Mouse (Mus musculus) olfactory bulb, adult 2 months (tissue): ENCODE results near the gene Plekhg3.

Source experiments
- CTCF ChIP-seq: fragments of 200-500 bp; IDR thresholded peaks from 2 replicates; pipeline ENCODE4 v1.5.1; 2012; ENCODE audit warnings: low read depth, mild to moderate bottlenecking, low read length, moderate library complexity; ENCODE audit not compliant: insufficient read depth
- POLR2A ChIP-seq: fragments of 200-500 bp; IDR thresholded peaks from 2 replicates; pipeline ENCODE4 v1.6.1; 2012; ENCODE audit warnings: mild to moderate bottlenecking, low read depth, low read length, moderate library complexity; ENCODE audit not compliant: insufficient read depth

DNA sequence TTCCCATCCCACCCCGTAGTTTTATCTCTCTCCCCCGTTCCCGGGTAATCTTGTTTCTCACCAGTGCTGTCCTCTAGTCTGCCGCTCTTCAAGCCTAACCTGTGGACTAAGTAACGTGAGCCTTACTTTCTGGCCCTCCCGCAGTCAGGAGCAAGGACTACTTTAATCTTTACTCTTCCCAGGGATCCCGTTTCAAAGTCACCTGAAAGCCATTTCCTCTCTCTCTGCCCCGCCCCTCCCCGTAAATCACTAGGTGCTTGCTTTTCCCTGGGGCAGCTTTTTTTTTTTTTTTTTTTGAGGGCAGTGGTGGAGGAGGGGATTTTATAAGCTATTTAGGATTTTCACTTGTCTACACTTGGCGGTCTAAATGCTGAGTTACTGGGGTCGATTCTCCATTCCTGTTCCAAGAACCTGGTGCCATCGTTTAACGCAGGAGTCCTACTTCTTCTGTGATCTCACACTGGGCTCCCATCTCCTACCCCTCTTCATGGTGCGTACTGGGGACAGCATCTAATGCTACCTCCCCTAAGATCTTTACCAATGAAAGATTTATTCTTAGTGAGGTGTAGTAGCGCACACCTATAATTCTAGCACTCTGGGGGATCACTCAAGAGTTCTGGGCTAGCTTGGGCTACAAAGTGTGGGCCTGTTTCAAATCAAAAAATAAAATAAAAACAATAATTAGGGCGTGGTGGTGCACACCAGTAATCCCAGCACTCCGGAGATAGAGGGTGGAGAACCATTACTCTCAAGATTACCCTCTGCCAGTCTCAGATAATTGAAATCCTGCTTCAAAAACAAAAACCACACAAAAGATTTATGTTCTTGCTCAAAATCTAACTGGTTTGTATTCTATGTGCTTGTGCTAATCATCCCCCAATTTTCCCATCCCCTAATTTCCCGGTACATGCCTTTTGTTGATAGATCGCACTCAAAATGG lies 1.6 kb downstream of the Plekhg3 start:
- TF ChIP-seq CTCF = no peak
- no peak for TF ChIP-seq POLR2A
